Mouse (Mus musculus) megakaryocyte, embryonic 14.5 days (primary cell): Measurements from ENCODE around the gene Kpna3.

ENCODE experiments used
- FLI1 ChIP-seq: IDR thresholded peaks from 2 replicates; pipeline ENCODE4 v1.6.1; 2012; ENCODE audit warnings: low read length, inconsistent platforms, mixed read lengths
- GATA1 ChIP-seq: IDR thresholded peaks from 3 replicates; pipeline ENCODE4 v1.6.1; 2012; ENCODE audit warnings: mixed read lengths, low read length, inconsistent platforms, borderline replicate concordance

GRCm38 (mm10) chr14:61360131-61360980 is 79.3 kb downstream of the Kpna3 start, which contains the start of gene Ebpl:
- TF ChIP-seq GATA1 (no peak), FLI1 (no peak)
